Mouse (Mus musculus) kidney, postnatal 4 days (tissue): ENCODE results near the gene Gabrp.

Source experiments
- DNase-seq, 2 experiments: peaks; one replicate each; pipeline ENCODE4 v3.0.0; 2021; ENCODE audit warnings: mixed read lengths in 2 of 2

Gabrp gene

DNA sequence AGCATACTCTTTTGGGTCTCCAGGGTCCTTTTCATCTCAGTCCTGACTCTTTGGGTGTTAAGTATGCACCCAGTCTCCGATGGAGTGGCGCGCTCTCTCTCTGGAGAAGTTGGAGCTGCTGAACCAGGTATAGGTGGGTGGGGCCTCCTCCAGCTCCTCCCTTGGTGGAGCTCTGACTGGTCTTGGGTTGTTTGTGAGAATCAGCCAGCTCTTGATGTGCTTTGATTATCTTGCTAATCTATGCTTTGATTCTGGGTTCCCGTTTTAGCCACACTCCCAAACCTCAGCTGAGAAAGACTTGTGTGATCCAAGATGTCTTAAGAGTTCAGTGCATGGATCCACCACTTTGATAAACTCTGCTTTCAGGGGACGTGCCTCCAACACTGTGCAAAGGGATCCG, at the start of gene Gabrp:
Gene Gabrp, minus strand, starts transcription at position 101 of the 400 bp plus-strand sequence.
- DNase-seq, result no peak

DNA sequence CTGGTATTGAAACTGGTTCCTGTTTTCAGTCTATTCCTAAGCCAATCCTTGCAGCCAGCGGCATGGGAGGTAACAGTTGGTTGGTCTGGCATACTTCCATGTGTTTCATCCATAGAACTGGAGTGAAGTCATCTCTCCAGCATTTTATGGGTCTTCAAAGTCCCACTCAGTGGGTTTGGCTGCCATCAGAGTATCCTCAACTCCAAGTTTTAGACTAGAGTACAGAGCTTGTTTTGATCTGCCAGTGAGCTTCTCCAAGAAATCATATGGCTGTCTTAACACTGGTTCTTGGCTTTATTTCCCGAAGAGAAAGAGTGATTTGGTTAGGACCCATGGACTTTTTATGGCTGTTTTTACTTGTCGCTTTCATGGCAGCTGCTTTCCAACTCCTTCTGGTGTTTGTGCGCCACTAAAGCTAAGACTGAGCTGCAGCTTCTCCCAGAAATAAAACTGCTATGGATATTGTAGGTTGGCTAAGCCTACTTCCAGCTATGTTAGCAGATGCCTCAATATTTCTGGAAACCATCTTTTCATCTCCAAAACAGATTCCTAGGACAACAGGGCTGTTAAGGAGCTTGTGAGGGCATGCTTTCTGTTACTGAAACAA, 48.5 kb upstream of the Gabrp start:
- DNase-seq, result no peak

DNA sequence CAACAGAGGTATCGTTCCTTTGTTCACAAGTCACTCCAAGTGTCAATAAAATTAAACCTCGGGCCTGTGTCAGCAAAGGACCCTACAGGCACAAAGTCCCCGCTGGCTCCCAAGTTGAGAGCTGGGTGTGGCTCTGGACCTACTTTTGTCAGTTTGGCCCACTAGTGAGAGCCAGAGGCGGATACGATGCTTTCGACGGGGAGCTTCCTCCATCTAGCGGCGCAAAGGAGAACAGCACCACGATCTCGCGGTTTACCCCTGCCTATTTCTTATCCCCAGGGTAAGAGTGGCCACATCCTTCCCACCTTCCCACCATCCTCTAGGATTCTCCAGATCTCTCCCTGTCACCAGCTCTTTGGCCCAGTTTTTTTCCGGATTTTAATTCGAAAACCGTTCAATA, 35.5 kb upstream of the Gabrp start:
- peak; percentile 83 to 84 for DNase-seq

DNA sequence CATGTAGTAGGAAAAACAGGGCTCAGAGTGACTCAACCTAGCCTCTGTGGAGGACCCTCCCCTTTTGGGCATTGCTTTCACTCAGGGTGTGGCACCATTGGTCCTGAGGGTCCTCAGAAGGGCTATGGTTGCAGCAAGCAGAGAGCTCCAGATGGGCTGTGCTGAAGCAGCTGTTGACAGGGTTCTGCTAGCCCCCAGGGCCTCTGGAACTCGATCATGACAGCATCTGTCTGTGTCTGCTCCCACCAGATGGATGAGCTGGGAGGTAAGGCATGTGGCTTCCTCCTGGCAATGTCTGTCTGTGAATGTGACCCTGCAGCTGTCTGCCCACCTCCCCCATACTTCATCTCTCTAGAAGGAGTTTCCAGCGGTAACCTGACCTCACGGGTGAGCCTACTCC, 29.0 kb upstream of the Gabrp start:
- peak in 1 of 2 experiments; percentile 16 for DNase-seq

DNA sequence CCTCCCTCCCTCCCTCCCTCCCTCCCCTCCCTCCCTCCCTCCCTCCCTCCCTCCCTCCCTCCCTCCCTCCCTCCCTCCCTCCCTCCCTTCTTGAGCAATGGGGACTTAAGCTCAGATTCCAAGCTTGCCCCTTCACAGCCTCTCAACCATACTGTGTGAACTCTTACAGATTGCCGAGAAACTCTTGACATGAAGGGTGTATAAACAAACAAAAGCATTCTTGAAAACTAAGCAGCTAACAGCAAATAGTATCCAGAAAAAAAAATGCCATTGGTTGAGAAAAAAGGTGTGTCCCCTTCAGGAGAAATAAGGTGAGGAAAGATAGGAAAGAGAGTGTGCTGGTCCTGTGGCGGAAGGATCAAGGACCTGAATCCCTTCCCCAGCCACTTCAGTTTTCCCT, 24.4 kb upstream of the Gabrp start:
- no peak for DNase-seq

DNA sequence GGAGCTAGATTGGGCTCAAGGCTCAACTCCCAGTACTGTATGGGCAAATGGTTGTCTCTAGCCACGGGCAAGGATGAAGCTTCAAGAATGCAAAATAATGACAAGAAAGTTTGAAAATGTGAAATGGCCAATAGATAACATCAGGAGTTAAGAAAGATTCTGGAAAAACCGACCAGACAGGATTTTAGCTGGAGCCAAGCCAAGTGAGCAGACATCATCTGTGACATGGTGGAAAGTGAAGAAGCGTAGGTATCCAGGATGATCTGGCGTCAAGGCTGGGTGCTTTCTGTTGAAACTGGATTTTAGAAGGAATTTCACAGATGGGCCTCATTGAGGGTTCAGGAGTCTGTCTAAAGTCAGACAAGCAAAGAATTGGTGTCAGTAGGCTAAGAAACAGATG, 20.2 kb upstream of the Gabrp start, which contains the start of gene D130052B06Rik:
Gene D130052B06Rik, plus strand, starts transcription at position 317 of the 400 bp plus-strand sequence.
- no peak for DNase-seq

DNA sequence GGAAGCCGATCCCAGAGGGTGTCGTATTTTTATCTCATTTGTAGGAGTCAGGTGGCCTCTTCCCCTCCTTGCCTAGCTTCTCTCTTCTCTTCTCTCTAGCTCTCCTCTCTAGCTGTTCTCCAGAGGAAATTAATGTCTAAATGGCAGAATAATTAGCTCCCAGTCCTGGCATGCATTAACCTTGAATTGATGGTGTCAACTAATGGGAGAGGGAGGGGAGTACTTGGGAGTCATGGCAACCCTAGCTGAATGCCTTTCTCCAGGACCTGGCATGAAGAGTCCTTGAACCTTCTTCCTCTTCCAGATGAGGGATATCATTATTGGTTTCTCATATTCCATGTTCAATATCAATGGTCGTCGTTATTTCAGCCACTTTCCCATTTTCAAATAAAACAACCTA, 17.9 kb upstream of the Gabrp start:
- DNase-seq, result no peak

DNA sequence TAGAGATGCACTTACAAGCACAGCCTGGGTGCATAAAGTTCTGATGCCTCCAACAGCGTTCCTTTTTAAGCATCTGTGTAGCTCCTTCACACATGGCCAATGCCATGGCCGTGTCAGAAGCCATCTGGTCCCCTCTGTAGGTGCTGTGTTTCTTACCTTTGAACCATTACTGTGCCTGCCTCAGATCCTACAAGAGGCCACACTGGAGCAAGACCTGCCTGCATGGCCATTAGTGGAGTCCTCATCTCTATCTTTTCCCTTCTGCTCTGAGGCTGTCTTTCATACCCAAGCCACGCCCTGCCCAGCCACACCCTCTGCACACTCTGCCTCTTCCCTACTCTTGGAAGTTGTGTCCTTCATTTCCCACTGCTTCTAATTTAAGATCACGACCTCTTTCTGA, 14.1 kb upstream of the Gabrp start:
- no peak for DNase-seq

DNA sequence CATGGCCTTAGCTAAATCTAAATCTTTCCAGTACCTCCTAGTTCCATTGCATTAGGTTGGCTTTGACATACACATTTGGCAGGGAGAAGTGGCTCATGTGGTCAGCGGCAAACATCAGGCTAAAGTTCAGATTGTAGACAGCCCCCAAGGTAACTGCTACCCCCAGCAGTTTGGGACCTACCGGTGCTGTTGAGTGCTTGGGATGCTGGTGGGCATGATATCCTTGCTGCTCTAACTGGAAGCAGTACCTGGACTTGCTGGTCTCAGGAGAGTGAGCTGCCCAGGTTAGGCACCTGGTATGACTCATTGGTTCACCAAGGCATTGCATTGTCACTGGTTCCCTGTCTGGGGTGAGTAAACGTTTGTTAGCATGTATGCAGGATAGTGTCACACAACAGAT, 12.0 kb upstream of the Gabrp start:
- no peak for DNase-seq

DNA sequence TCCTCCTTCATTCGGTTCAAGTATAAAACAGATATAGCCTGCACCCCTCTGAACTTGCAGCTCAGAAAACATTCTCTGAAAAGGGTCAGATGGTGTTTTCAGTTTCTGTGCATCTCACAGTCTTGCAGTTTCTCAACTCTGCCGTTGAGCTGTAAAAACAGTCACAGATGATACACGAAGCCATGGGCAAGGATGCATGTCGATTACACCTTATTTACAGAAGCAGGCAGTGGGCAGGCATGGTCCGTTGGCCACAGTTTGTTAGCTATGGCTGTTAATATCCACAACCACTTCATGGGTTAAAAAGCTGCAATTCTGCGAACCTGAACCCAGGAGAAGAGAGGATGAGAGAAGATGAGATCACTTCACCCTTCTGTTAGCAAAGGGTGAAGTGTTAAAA, 7.9 kb upstream of the Gabrp start:
- DNase-seq, result no peak

DNA sequence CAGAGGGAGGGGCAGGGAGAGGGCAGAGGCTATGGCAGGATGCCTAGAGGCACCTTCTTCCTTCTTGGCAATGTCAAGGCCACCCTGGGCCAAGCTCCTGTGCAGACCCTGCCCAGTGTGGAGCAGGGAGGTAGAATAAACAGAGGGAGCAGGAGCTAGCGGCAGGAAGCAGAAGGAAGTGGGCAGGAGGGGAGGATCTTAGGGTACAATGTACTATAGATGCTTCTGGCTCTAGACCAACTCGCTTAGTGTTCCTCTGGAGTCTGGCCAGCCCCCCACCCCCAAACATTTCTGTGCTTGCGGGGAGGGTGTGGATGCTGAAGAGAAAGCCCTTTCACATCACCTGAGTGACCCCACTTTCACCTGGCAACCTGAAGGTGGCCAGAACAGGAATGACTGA, 862 bp upstream of the Gabrp start:
- no peak for DNase-seq

DNA sequence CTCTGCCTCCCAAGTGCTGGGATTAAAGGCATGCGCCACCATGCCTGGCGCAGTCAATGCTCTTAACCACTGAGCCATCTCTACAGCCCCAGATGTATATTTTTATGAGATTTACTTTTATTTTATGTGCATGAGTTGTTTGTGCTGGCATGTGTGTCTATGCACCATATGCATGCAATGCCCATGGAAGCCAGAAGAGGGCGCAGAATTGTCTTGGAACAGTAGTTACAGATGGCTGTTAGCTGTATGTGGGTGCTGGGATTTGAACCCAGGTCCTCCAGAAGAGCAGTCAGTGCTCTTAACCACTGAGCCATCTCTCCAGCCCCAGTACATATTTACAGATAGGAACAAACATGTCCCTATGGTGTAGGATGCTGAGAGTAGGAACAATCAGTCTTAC, 3.8 kb downstream of the Gabrp start:
- peak; percentile 8 for DNase-seq

DNA sequence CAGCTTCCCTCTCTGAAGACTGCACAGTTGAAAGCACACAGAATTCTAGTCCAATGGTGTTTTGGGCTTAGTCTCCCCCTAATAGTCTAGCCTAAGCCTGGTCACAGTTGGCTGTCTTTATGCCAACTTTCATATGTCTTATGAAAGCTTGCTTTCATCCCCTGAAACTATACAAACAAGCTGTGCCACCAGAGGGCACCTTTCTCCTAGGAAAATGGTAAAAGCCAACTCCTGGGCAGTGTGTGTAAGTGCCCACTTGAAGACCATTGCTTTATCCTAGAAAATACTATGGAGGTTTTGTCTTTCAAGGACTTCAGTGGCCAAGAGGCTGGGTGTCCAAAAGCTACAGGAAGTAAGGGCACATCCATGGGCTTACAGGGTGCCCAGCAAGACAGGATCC, 8.3 kb downstream of the Gabrp start:
- peak; percentile 52 to 60 for DNase-seq

DNA sequence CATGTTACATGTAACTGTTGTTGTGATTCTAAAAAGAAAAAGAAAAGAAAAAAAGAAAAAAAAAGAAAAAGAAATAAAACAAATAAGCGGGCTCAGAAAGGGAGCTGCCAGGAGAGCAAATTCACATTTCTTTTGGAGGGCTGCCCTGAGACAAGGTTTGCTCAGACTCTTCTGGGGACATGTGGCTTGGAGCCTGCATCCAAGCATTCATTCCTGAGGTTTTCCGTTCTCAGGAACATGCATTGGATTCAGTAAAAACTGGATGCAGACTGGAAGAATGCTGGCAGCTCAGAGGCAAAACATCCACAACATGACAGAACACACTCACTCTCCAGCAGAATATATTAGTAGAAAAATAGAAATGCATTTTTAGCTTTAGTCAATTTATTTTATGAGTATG, 14.8 kb downstream of the Gabrp start:
- no peak for DNase-seq

DNA sequence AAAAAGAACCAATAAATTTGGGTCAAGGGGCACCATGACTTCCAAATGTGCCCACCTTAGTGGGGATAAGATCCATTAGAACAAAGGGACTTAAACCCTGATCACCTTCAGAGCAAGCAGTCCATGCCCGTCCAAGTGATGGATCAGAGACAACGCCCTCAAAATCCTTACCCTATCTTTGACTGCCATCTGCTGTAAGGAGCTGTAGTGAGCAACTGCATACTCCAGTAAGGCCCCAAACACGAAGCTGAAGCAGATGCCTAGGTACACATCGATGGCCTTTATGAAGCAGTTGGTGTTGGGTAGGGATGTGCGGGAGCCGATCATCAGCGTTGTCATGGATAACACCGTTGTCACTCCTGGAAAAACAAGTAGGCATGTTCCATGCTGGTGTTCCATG, 24.6 kb downstream of the Gabrp start:
- no peak for DNase-seq

DNA sequence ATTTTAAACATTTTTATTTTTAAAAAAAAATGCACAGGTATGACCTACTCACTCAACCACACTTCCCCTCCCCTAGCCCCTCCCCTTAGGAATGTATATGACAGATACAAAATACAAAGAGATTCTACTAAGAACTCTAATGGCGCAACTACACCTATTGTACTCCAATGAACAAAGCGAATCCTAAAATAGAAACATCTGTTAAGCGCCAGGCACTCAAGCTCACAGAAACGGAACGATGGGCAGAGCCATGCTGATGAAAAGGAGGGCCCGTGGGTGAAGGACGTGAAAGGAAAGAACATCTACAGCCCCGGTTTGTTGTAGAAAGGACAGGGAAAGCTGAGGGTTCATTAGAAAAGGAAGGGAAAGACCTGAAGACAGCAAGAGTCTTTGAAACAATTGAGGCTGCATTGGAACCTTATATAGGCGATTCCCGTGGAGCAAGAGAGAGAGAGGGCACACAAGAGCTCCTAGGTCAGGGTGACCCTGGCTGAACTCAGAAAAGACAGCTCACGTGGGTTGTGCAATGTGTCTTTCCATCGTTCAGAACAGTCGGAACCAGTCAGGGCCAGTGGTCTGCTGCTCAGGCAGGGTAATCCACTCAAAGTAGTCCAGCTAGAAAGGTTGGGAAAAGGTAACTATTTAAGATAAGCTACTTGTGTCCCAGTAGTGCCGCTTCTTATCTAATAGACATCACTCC, 27.7 kb downstream of the Gabrp start:
- no peak for DNase-seq

DNA sequence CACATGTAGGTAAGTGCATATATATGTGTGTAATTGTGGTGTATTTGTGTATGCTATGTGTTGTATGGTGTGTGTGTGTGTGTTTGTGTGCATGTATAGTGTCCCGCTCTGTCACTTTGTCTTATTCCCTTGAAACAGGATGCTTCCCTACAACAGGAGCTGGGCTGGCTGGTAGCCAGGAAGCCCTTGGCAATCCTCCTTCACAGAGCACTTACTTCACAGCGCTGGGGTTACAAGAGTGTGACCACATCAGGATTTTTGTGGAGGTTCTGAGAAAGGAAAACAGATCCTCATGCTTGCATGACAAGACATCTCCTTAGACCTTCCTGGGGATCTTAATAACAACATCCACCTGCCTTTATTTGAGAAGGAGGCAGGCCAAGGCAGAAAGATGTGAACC, 31.4 kb downstream of the Gabrp start:
- peak; percentile 51 to 55 for DNase-seq

DNA sequence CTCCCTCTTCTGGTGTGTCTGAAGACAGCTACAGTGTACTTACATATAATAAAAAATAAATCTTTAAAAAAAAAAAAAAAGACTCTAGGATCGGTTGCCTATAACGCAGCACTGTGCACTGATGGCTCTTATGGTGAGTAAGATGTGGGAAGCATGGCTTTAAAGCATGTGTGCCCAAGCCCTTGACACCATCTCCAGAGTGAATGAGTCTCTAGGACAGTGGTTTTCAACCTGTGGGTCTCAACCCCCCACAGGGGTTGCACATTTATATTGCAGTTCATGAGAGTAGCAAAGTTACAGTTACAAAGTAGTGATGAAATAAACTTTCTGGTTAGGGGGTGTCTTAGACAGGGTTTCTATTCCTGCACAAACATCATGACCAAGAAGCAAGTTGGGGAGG, 33.8 kb downstream of the Gabrp start:
- DNase-seq, result no peak

DNA sequence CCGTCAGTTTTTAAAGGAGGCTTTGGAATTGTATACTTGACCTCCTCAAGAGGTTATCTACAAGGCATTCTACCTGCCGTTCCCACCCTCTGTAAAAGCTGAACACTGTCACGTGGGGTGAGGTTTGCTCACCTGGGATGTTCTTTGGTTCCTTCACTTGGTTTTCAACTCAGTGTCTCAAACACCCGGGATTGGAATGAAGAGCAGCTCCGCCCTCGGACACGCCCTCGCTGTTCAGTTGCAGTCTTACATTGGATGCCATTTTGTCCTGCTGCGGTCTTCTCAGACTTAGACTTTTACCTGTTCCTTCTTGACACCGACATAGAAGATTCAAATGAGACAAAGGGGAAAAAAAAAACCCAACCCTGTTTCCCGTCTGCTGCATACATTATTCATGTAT, 34.6 kb downstream of the Gabrp start:
- no peak for DNase-seq

DNA sequence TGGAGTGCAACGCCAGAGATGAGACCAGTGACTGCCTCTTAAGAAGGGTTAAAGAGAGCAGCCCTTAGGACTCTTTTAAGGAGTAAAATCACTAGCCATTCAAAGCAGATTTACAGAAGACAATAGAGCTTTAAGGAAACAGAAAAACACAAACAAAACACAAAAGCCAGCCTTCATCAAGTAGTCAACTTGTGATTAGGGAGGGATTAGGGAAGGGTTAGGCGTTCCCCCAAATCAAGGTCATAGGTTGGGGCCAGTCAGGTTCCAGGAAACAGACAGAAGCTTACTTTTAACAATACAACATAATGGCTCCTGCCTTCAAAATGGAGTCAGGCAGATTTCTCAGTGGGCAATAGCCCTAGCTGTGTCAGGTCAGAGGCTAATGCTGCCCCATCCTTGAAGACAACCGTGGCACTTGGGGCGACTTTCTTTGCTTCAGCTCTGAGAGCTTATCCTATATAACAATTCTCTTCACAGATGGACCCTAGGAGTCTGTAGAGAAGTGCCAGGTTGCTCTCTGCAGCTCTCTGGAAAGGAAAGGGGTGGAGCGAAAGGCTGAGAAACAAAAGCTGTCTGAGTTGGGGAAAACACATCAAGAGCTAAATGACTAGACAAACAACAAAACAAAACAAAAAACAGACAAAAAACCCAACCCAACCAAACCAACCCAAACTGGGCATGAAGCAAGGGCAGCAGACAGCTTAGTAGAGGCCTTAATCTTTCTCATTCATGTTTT, 41.2 kb downstream of the Gabrp start:
- DNase-seq, result no peak

DNA sequence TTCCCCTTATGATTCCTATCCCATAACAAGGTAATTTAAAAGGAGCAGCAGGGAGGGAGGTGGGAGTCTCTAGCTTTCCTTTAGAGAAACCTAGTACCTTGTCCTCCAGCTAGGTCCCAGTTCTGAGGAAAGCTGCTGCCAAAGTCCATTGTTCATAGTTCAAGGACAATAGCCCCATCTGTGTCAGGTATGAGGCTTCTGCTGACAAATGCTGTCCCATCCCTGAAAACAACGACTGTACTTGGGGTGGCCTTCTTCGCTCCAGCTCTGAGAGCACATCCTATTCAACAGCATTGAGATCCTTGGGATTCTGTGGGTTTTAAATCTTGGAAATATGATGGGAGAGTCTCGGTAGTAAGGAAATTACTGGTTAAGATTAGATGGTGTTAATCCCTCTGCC, 42.1 kb downstream of the Gabrp start:
- no peak for DNase-seq

DNA sequence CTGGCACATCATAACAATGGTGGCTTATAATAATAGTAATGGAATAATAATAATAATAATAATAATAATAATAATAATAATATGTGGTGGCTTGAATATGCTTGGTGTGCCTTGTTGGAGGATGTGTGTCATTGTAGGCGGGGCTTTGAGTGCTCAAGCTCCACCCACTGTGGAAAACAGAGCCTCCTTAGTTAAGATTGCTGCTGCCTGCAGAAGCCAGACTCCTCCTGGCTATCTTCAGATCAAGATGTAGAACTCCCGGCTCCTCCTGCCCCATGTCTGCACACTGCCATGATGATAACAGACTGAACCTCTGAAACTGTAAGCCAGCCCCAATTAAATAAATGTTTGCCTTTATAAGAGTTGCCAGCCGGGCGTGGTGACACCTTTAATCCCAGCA, 44.2 kb downstream of the Gabrp start:
- DNase-seq, result no peak

DNA sequence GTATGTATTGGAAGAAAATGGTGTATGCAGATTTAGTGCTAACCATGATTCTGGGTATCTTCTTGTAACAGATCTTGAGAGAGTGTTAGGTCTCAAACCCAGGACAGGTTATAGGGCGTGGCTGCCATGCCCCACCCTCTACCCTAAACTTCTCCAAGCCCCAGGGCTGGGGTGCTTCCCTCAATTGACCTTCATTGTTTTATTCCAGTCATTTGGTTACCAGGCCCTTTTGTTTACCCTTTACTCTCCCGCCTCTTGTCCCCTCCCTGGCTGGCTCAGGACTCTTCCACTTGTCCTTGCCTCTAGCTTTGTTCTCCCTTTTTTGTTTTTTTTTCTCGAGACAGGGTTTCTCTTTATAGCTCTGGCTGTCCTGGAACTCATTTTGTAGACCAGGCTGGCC, 45.2 kb downstream of the Gabrp start:
- DNase-seq, result no peak

DNA sequence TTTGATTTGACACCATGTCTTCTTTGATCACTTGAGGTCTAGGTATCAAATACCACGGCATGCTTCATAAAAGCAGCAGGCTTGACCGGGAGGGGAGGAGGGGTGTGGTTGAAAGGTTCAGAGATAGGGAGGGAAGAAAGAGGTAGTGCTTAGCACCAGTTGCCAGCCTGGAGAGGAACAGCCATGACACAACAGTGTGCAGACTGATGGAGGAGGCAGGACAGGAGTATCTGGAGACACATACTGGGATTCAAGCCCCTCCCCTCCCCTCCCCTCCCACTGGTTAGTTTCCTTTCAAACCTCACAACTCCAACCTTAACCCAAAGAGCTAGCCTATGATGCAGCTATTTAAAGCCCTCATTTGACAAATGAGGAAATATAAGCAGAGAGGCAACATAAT, 49.2 kb downstream of the Gabrp start:
- no peak for DNase-seq
